Mouse (Mus musculus) lung, postnatal 0 days (tissue): ENCODE data around the gene Ptprn2.

Source experiments
- CTCF ChIP-seq: IDR thresholded peaks from 2 replicates; pipeline ENCODE4 v1.5.1; 2016; ENCODE audit warnings: antibody characterized with exemption, mild to moderate bottlenecking
- EP300 ChIP-seq: IDR thresholded peaks from 2 replicates; pipeline ENCODE4 v1.6.1; 2016; ENCODE audit warnings: antibody characterized with exemption, mild to moderate bottlenecking, control low read depth

DNA sequence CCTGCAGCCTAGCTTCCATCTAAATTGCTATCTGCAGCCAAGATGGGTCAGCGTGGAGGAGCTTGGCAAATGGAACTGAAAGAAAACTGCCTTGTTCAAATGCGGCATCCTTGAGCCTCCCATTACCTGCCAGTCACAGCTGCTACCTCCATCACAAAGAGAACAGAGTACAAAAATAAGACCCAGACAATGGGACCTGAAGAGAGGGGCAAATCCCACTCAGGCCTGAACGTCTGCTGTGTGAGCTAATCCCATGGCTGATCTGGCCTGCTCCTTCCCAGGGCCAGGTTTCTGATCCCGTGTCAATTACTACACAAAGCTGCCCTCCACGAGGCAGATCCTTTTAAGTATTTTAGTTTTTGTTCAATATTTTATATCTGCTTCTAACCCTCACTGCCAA, 441.6 kb downstream of the Ptprn2 start:
- TF ChIP-seq CTCF: no peak
- TF ChIP-seq EP300: no peak
